Mouse (Mus musculus): ENCODE results near the gene Sucnr1. TPM values are rescaled to one million over a fixed set of nuclear protein-coding genes. Genes with fewer than 3 reads are reported as not detected.

Gene Sucnr1
- polyA plus RNA-seq, 1 experiment from 2014 or later, result 2.4 TPM

GRCm38 (mm10) chr3:60107736-60108135 is 26.1 kb downstream of the Sucnr1 start:
- Histone ChIP-seq H3K36me3 (ENCODE audit: control insufficient read depth, insufficient read depth) (no peaks in the 10 kb centered on the region), H3K4me2 (replicated peaks; ENCODE audit: low read depth) (no peak overlapping the region), H3K27ac (ENCODE audit: low read depth, low read length) (no peak overlapping the region), H3K4me3 (ENCODE audit: low read depth, low read length) (no peak overlapping the region), H3K9ac (ENCODE audit: low read depth, low read length) (no peak overlapping the region), H3K27me3 (replicated peaks; ENCODE audit: control insufficient read depth, insufficient read depth, low read length) (no peaks in the 10 kb centered on the region), H3K9me3 (ENCODE audit: control insufficient read depth) (no peaks in the 10 kb centered on the region), H3K4me1 (replicated peaks; ENCODE audit: control insufficient read depth, insufficient read depth, low read length) (no peaks in the 10 kb centered on the region)
- no peak for ATAC-seq
- 79% methylated on average over 3 of the region's 3 CpGs for WGBS
- TF ChIP-seq CTCF (IDR thresholded peaks at IDR 0.05; ENCODE audit: low read depth), result no peak

DNA sequence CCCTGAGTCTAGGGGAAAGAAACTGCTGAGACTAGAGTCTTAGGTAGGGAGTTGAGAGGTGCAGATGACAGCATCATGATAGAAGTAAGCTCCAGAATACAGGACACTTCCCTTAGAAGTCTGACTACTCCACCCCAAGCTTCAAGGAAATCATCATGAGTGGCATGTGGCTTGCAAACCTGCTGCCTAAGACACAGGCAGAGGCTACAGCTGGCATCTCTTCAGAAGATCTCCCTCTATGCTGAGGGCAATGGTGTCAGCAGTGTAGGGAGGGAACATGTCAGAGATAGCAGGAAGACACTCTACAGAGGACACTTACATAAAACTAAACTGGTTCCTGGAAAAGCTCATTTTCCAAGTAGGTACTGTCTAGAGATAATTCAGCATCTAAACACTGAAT is 27.1 kb downstream of the Sucnr1 start:
- Histone ChIP-seq H3K27ac (ENCODE audit: low read depth, low read length) (no peak overlapping the region), H3K4me2 (replicated peaks; ENCODE audit: low read depth) (no peak overlapping the region), H3K4me1 (replicated peaks; ENCODE audit: control insufficient read depth, insufficient read depth, low read length) (no peaks in the 10 kb centered on the region), H3K9me3 (ENCODE audit: control insufficient read depth) (no peaks in the 10 kb centered on the region), H3K9ac (ENCODE audit: low read depth, low read length) (no peak overlapping the region), H3K4me3 (ENCODE audit: low read depth, low read length) (no peak overlapping the region), H3K36me3 (ENCODE audit: control insufficient read depth, insufficient read depth) (no peaks in the 10 kb centered on the region), H3K27me3 (replicated peaks; ENCODE audit: control insufficient read depth, insufficient read depth, low read length) (no peaks in the 10 kb centered on the region)
- ATAC-seq, result no peak
- no peak for TF ChIP-seq CTCF (IDR thresholded peaks at IDR 0.05; ENCODE audit: low read depth)

GRCm38 (mm10) chr3:60111135-60111710 is 29.6 kb downstream of the Sucnr1 start:
- WGBS, result 85% methylated on average over 4 of the region's 4 CpGs
- TF ChIP-seq CTCF (IDR thresholded peaks at IDR 0.05; ENCODE audit: low read depth), result no peak
- no peak for ATAC-seq

GRCm38 (mm10) chr3:60111889-60112646 is 30.4 kb downstream of the Sucnr1 start:
- H3K4me3 ChIP-seq (ENCODE audit: low read depth, low read length), result no peak overlapping the region
- 0 out of 2 replicates have a peak, but pooled peaks have one; percentile 41 for ATAC-seq
- H3K9ac ChIP-seq (ENCODE audit: low read depth, low read length), result no peak overlapping the region
- no peak overlapping the region for H3K4me2 ChIP-seq (replicated peaks; ENCODE audit: low read depth)
- no peaks in the 10 kb centered on the region for H3K9me3 ChIP-seq (ENCODE audit: control insufficient read depth)
- H3K36me3 ChIP-seq (ENCODE audit: control insufficient read depth, insufficient read depth), result no peaks in the 10 kb centered on the region
- H3K4me1 ChIP-seq (replicated peaks; ENCODE audit: control insufficient read depth, insufficient read depth, low read length), result no peaks in the 10 kb centered on the region
- peak; percentile 87 for TF ChIP-seq CTCF (IDR thresholded peaks at IDR 0.05; ENCODE audit: low read depth)
- no peaks in the 10 kb centered on the region for H3K27me3 ChIP-seq (replicated peaks; ENCODE audit: control insufficient read depth, insufficient read depth, low read length)
- no peak overlapping the region for H3K27ac ChIP-seq (ENCODE audit: low read depth, low read length)
- 76% methylated on average over 6 of the region's 6 CpGs for WGBS

More at GRCm38 (mm10) chr3:60111135-60111710, 29.6 kb downstream of the Sucnr1 start:
- no peaks in the 10 kb centered on the region for H3K27me3 ChIP-seq (replicated peaks; ENCODE audit: control insufficient read depth, insufficient read depth, low read length)
- no peak overlapping the region for H3K4me3 ChIP-seq (ENCODE audit: low read depth, low read length)
- no peak overlapping the region for H3K4me2 ChIP-seq (replicated peaks; ENCODE audit: low read depth)
- H3K36me3 ChIP-seq (ENCODE audit: control insufficient read depth, insufficient read depth), result no peaks in the 10 kb centered on the region
- no peak overlapping the region for H3K9ac ChIP-seq (ENCODE audit: low read depth, low read length)
- no peaks in the 10 kb centered on the region for H3K9me3 ChIP-seq (ENCODE audit: control insufficient read depth)
- H3K27ac ChIP-seq (ENCODE audit: low read depth, low read length), result no peak overlapping the region; the same call in 1 of the 2 replicates
- no peaks in the 10 kb centered on the region for H3K4me1 ChIP-seq (replicated peaks; ENCODE audit: control insufficient read depth, insufficient read depth, low read length)

GRCm38 (mm10) chr3:60114571-60114970 is 32.9 kb downstream of the Sucnr1 start:
- Histone ChIP-seq H3K4me3 (ENCODE audit: low read depth, low read length) (no peak overlapping the region), H3K4me1 (replicated peaks; ENCODE audit: control insufficient read depth, insufficient read depth, low read length) (no peaks in the 10 kb centered on the region), H3K36me3 (ENCODE audit: control insufficient read depth, insufficient read depth) (no peaks in the 10 kb centered on the region), H3K9ac (ENCODE audit: low read depth, low read length) (no peak overlapping the region), H3K27ac (ENCODE audit: low read depth, low read length) (no peak overlapping the region), H3K4me2 (replicated peaks; ENCODE audit: low read depth) (no peak overlapping the region), H3K9me3 (ENCODE audit: control insufficient read depth) (no peaks in the 10 kb centered on the region), H3K27me3 (replicated peaks; ENCODE audit: control insufficient read depth, insufficient read depth, low read length) (no peaks in the 10 kb centered on the region)
- 67% methylated on average over 2 of the region's 2 CpGs for WGBS
- ATAC-seq, result no peak
- TF ChIP-seq CTCF (IDR thresholded peaks at IDR 0.05; ENCODE audit: low read depth), result no peak

DNA sequence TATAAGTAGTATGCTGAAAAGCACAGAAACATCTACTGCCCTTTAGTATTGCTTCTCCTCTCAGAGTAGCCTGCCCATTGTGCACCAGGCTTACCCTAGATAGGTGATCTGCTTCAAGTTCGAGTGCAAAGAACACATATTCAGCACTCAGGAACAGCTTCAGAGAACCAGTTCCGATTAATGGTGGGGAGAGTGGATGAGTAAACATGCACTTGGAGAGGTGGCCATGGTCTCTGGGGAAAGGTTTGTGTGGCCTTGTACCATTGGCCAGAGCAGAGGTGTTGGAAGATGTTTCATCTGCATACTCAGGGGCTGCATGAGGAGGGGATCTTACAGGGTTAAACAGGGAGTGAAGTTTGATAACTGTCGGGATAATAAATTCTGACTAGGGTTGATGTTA is 39.8 kb downstream of the Sucnr1 start:
- Histone ChIP-seq H3K9ac (ENCODE audit: low read depth, low read length) (no peak overlapping the region), H3K4me2 (replicated peaks; ENCODE audit: low read depth) (no peak overlapping the region), H3K27me3 (replicated peaks; ENCODE audit: control insufficient read depth, insufficient read depth, low read length) (no peaks in the 10 kb centered on the region), H3K27ac (ENCODE audit: low read depth, low read length) (no peak overlapping the region), H3K9me3 (ENCODE audit: control insufficient read depth) (no peaks in the 10 kb centered on the region), H3K36me3 (ENCODE audit: control insufficient read depth, insufficient read depth) (no peaks in the 10 kb centered on the region), H3K4me3 (ENCODE audit: low read depth, low read length) (no peak overlapping the region), H3K4me1 (replicated peaks; ENCODE audit: control insufficient read depth, insufficient read depth, low read length) (no peaks in the 10 kb centered on the region)
- no peak for TF ChIP-seq CTCF (IDR thresholded peaks at IDR 0.05; ENCODE audit: low read depth)
- ATAC-seq, result no peak
- 57% methylated on average over 3 of the region's 3 CpGs for WGBS

All from intestine, postnatal 0 days (tissue).